ENCODE assay signal across 8 mouse cellular contexts in the genomic region with DNA sequence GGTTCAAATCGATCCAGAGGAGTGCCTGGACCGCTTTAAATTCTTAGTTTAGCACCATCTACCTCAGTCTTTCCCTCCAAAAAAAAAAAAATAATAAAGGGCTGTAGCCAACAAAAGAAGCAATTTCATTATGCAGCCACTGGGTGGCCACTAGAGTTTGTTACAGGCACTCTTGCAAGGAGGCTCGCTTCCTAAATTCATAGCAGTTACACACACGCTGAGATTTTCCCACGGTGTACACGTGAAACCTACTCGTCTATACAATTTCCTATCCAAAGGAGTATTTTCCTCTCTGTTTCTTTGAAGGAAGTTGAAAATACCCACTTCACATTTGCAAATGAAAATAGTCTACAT. TPM values are rescaled to one million over a fixed set of nuclear protein-coding genes. Genes with fewer than 3 reads are reported as not detected.
DNase-seq lines count a peak whose midpoint lies in the region; ATAC-seq lines count a peak whose summit lies in the region.

No protein-coding gene starts in this region.

- ATAC-seq in forebrain, embryonic 13.5 days: peak; percentile 79
- no peak; the same call in 1 of the 2 replicates for ATAC-seq in hindbrain, embryonic 16.5 days

- peak overlapping the region; percentile 94 for H3K4me2 ChIP-seq in forebrain, embryonic 13.5 days
- H3K4me2 ChIP-seq in hindbrain, embryonic 16.5 days (ENCODE audit: low read length): peak overlapping the region; percentile 99

- H3K27me3 ChIP-seq in forebrain, embryonic 13.5 days: peaks cover 9% of the 10 kb centered on the region; the same call in 1 of the 2 replicates
- H3K27me3 ChIP-seq in hindbrain, embryonic 16.5 days (replicated peaks; ENCODE audit: control insufficient read depth, insufficient read depth, low read length): no peaks in the 10 kb centered on the region
- H3K27me3 ChIP-seq in megakaryocyte, embryonic 14.5 days (replicated peaks): peaks cover 26% of the 10 kb centered on the region

- H3K9ac ChIP-seq in forebrain, embryonic 13.5 days: peak overlapping the region; percentile 64
- peak overlapping the region; percentile 78; the same call in 1 of the 2 replicates for H3K9ac ChIP-seq in hindbrain, embryonic 16.5 days (ENCODE audit: low read depth, low read length)

- 2% methylated on average over 7 of the region's 7 CpGs for WGBS in forebrain, embryonic 13.5 days
- WGBS in hindbrain, embryonic 16.5 days: 0% methylated on average over 7 of the region's 7 CpGs

- no peaks in the 10 kb centered on the region; the same call in 1 of the 2 replicates for H3K4me1 ChIP-seq in forebrain, embryonic 13.5 days
- H3K4me1 ChIP-seq in hindbrain, embryonic 16.5 days (ENCODE audit: control insufficient read depth, insufficient read depth, low read depth, low read length): no peaks in the 10 kb centered on the region; the same call in 1 of the 2 replicates
- peaks cover 14% of the 10 kb centered on the region for H3K4me1 ChIP-seq in megakaryocyte, embryonic 14.5 days

- no peaks in the 10 kb centered on the region for H3K9me3 ChIP-seq in forebrain, embryonic 13.5 days (replicated peaks)
- H3K9me3 ChIP-seq in hindbrain, embryonic 16.5 days (ENCODE audit: control insufficient read depth, low read length): no peaks in the 10 kb centered on the region
- H3K9me3 ChIP-seq in megakaryocyte, embryonic 14.5 days: no peaks in the 10 kb centered on the region

- no peaks in the 10 kb centered on the region for H3K36me3 ChIP-seq in forebrain, embryonic 13.5 days (ENCODE audit: poor library complexity, severe bottlenecking)
- no peaks in the 10 kb centered on the region for H3K36me3 ChIP-seq in hindbrain, embryonic 16.5 days (ENCODE audit: control insufficient read depth, insufficient read depth, low read length)
- H3K36me3 ChIP-seq in megakaryocyte, embryonic 14.5 days (replicated peaks; ENCODE audit: low read length): no peaks in the 10 kb centered on the region

- DNase-seq in adrenal gland, adult 18-20 months (ENCODE audit: low spot score in 2 of 2): peak; percentile 16 to 36
- DNase-seq in adrenal gland, adult 2 months: no peak
- DNase-seq in c-Kit-positive CD71-positive TER-119-negative erythroid progenitor cells, embryonic 14.5 days (ENCODE audit: low read depth): peak; percentile 27
- DNase-seq in left cerebral cortex, adult 9 months (ENCODE audit: low spot score in 2 of 2): peak; percentile 1 to 45
- peak; percentile 45 for DNase-seq in right cerebral cortex, postnatal 14 days

- no peak overlapping the region for H3K27ac ChIP-seq in forebrain, embryonic 13.5 days
- 0 out of 2 replicates have a peak overlapping the region, but pooled peaks have one; percentile 61 for H3K27ac ChIP-seq in hindbrain, embryonic 16.5 days (ENCODE audit: low read depth, low read length)

- H3K4me3 ChIP-seq in forebrain, embryonic 13.5 days: peak overlapping the region; percentile 57
- H3K4me3 ChIP-seq in hindbrain, embryonic 16.5 days (ENCODE audit: low read length): peak overlapping the region; percentile 77
- peak overlapping the region; percentile 92 for H3K4me3 ChIP-seq in megakaryocyte, embryonic 14.5 days (replicated peaks)

RNA-seq across cellular contexts. Expression of a gene that starts 19.6 kb away (rescaled TPM):
- total RNA-seq in adrenal gland, adult 18-20 months (2021): under 1 TPM in 1 of 2 experiments, not detected in 1; 0.38 TPM
- under 1 TPM in 1 of 2 experiments, not detected in 1; 0.03 TPM for total RNA-seq in adrenal gland, adult 2 months (2021)
- not detected in 2 replicates for polyA plus RNA-seq in adrenal gland, adult 2 months (2012; rRNA removed)
- polyA plus RNA-seq in forebrain, embryonic 13.5 days (2015; fragmentation: Nextera tagmentation; extraction: Ambion mirVana): 0.03 and 0.06 TPM in 2 replicates
- polyA plus RNA-seq in hindbrain, embryonic 16.5 days (2015; fragmentation: Nextera tagmentation; extraction: Ambion mirVana): 0.34 and 1.5 TPM in 2 replicates
- polyA plus RNA-seq in megakaryocyte, embryonic 14.5 days (2012; ENCODE audit: insufficient read depth, low replicate concordance): not detected in 2 replicates
